Mouse (Mus musculus) embryonic facial prominence, embryonic 15.5 days (tissue): ENCODE measurements at regions not wholly inside any gene's neighbourhood (a gene's known extent, or its start where the extent isn't known, plus 50 kb on each side); places are given as distances from the start of the nearest gene placed in this dataset.

Experiments
- ATAC-seq: fragments of 200-750 bp; cut with Nextera tagmentation; 2 replicates; pipeline ENCODE4 v1.8.0; 2017; ENCODE audit warnings: low read depth, moderate TSS enrichment; ENCODE audit not compliant: insufficient number of reproducible peaks, low FRiP score, low TSS enrichment
- H3K27ac ChIP-seq: fragments of 300-500 bp; sonication (generic); replicated peaks from 2 replicates; pipeline ENCODE4 v1.5.1; 2015; ENCODE audit warnings: mild to moderate bottlenecking, inconsistent platforms
- H3K27me3 ChIP-seq: fragments of 300-500 bp; sonication (generic); 2 replicates; pipeline ENCODE4 v1.6.1; 2015; ENCODE audit warnings: inconsistent platforms
- H3K36me3 ChIP-seq: fragments of 300-500 bp; sonication (generic); 2 replicates; pipeline ENCODE4 v1.6.1; 2015; ENCODE audit warnings: mild to moderate bottlenecking, inconsistent platforms
- H3K4me1 ChIP-seq: fragments of 300-500 bp; sonication (generic); 2 replicates; pipeline ENCODE4 v1.6.1; 2015; ENCODE audit warnings: inconsistent platforms
- H3K4me2 ChIP-seq: fragments of 300-500 bp; sonication (generic); replicated peaks from 2 replicates; pipeline ENCODE4 v1.6.1; 2015; ENCODE audit warnings: mild to moderate bottlenecking, inconsistent platforms
- H3K4me3 ChIP-seq: fragments of 300-500 bp; sonication (generic); replicated peaks from 2 replicates; pipeline ENCODE4 v1.5.1; 2015; ENCODE audit warnings: mild to moderate bottlenecking, inconsistent platforms
- H3K9ac ChIP-seq: fragments of 300-500 bp; sonication (generic); 2 replicates; pipeline ENCODE4 v1.6.1; 2015; ENCODE audit warnings: inconsistent platforms
- H3K9me3 ChIP-seq: fragments of 300-500 bp; sonication (generic); replicated peaks from 2 replicates; pipeline ENCODE4 v1.6.1; 2016; ENCODE audit warnings: inconsistent platforms
- WGBS: fragments of 180-500 bp; shearing (Covaris S2); methylation state at CpG from one replicate; pipeline ENCODE4 v1.1.7; 2015; 5-methylcytosine and 5-hydroxymethylcytosine counted together

DNA sequence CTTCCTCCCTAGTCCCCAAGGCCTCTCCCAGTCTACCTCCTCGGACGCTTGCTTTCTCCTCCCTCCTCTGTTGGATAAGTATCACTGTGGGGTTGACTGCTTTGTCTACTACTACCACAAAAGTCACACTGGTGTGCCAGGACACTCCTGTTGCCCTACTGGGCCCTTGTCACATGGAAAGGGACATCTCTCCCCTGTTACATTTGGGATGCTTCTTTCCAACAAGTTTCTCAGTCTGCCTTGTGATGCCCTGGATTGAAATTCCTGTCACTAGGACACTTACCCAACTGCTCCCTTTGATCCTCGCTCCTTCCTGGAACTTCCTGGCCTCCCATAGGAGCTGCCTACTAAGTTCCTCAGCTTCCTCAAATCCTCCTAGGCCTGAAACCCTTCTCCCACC lies 501.9 kb upstream of the Nox3 start:
- no peak overlapping the region for H3K9ac ChIP-seq
- H3K4me3 ChIP-seq, result no peak overlapping the region
- no peaks in the 10 kb centered on the region for H3K4me1 ChIP-seq
- H3K36me3 ChIP-seq, result no peaks in the 10 kb centered on the region
- WGBS, result 78% methylated on average over 3 of the region's 3 CpGs
- no peak overlapping the region for H3K27ac ChIP-seq
- H3K27me3 ChIP-seq, result no peaks in the 10 kb centered on the region
- H3K4me2 ChIP-seq, result no peak overlapping the region
- no peaks in the 10 kb centered on the region for H3K9me3 ChIP-seq
- no peak for ATAC-seq

DNA sequence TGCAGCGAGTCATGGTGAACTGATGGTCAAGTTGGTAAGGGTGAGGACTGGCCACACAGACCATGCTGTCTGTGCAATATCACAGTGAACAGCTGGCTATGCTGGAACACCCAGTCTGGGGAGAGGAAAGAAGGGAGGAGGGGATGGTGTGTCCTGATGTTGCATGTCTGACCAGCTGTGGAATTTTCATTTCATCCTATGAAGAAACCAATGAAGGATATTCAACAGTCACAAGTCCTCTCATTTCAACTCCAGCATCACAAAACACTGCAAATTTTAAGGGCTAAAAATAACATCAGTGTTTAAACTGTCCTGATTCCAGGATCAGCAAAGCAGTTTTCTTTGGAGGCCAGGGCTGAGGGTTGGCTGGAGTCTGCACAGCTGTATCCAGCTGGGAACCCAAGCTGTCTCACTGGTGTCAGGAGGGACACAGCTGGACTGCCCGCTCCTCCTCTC lies 503.7 kb upstream of the Nox3 start:
- no peak overlapping the region for H3K27ac ChIP-seq
- H3K4me2 ChIP-seq, result no peak overlapping the region
- no peaks in the 10 kb centered on the region for H3K9me3 ChIP-seq
- H3K9ac ChIP-seq, result no peak overlapping the region
- WGBS, result 78% methylated on average over 2 of the region's 2 CpGs
- H3K4me3 ChIP-seq, result no peak overlapping the region
- H3K4me1 ChIP-seq, result no peaks in the 10 kb centered on the region
- no peak for ATAC-seq
- no peaks in the 10 kb centered on the region for H3K36me3 ChIP-seq
- H3K27me3 ChIP-seq, result no peaks in the 10 kb centered on the region

DNA sequence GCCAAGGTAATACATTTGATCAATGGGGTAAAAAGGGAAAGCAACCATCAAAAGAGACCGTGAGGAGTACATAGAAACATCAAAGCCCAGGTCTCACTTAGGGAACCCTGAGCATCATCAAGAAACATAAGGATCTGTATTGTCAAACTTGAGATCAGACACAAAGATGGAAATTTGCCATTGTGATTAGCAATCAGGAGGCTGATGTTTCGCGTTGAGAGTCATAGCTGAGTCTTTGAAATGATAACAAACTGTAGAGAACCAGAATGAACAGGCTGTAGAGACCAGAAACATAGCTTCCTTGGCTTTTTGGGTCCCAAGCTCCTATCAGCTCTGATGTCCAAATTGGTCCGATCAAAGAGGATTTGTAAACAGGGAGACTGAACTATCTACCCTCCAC lies 505.2 kb upstream of the Nox3 start:
- no peaks in the 10 kb centered on the region for H3K36me3 ChIP-seq
- ATAC-seq, result no peak
- 87% methylated on average over 4 of the region's 4 CpGs for WGBS
- no peaks in the 10 kb centered on the region for H3K9me3 ChIP-seq
- H3K27me3 ChIP-seq, result no peaks in the 10 kb centered on the region
- no peak overlapping the region for H3K9ac ChIP-seq
- no peaks in the 10 kb centered on the region for H3K4me1 ChIP-seq
- no peak overlapping the region for H3K4me2 ChIP-seq
- H3K27ac ChIP-seq, result no peak overlapping the region
- H3K4me3 ChIP-seq, result no peak overlapping the region

DNA sequence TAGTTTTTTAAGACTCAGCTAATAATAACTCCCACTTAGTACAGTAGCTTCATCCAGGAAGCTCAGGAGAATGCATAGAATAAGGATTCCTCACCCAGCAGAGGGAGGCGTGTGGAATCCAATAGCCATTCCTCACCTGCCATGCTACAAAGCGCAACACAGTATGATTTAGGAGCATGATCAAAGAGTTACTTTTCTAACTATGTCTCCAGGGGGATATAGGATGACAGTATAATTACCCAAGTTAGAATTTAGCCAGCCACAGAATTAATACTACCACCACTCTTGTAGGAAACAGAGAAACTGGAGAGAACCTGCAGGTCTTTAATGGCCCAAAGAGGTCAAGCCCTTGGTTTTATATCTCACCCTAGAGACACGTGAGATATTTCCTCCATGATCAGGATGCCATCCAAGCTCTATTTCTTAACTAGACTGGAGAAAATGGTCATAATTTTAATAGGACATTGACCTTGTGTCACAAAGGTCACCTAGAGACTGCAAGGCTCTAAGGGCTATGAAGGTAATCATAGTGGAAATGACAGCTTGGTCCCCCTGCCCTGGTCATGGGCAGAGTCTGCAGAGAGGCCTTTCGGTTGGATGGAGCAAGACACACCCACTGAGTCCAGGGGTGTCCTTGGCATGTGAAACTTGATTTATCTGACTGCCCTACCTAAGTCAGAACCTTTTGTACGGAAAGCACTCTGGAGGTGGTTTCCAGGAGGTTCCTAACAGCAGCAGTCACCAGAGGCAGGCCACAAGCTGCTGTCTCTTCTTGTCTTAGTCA lies 512.3 kb upstream of the Nox3 start:
- H3K4me1 ChIP-seq, result no peaks in the 10 kb centered on the region
- H3K27ac ChIP-seq, result no peak overlapping the region
- H3K9ac ChIP-seq, result no peak overlapping the region
- WGBS, result 56% methylated on average over 5 of the region's 5 CpGs
- H3K4me2 ChIP-seq, result no peak overlapping the region
- no peaks in the 10 kb centered on the region for H3K27me3 ChIP-seq
- no peak for ATAC-seq
- no peak overlapping the region for H3K4me3 ChIP-seq
- H3K36me3 ChIP-seq, result no peaks in the 10 kb centered on the region
- H3K9me3 ChIP-seq, result no peaks in the 10 kb centered on the region

DNA sequence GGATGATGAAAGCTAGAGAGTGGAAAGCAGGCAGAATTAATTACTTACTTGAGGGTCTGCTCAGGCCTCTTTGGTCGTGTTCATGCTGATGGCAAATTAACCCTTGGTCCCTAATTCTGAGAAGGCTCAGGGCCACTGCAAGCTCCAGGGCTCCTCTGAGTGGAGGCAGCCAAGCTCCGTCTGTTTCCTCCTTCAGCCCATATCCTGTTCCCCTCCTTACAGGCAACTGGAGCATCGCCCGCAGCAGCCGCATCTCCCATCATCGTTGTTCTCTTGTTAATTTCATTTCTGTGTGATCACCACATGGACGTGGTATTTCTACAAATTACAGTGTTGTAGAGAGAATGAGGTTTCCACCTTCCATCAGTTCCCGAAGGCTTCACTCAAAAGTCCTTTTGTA lies 513.6 kb upstream of the Nox3 start:
- Histone ChIP-seq H3K4me1 (no peaks in the 10 kb centered on the region), H3K4me2 (no peak overlapping the region), H3K27ac (no peak overlapping the region), H3K27me3 (no peaks in the 10 kb centered on the region), H3K4me3 (no peak overlapping the region), H3K9me3 (no peaks in the 10 kb centered on the region), H3K36me3 (no peaks in the 10 kb centered on the region), H3K9ac (no peak overlapping the region)
- no peak for ATAC-seq
- 64% methylated on average over 8 of the region's 8 CpGs for WGBS

DNA sequence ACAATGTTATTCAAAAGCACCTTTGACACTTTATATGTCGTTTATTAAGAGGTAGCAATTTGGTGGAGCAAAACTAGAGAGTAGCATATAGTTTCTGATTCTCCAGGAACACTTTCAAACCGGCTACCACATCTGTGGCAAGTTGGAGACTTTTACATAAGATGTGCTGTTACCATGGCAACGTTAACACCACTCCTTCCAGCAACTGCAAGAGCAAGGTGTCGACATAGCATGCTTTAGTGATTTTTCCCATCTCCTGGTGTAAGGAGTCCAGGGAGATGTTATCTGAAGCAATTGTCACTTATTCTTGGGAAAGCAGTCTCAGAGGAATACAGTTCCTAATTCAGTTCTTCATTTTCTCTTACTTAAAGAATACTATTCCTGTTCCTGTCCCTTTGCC lies 516.5 kb upstream of the Nox3 start:
- Histone ChIP-seq H3K27me3 (no peaks in the 10 kb centered on the region), H3K9me3 (no peaks in the 10 kb centered on the region), H3K4me2 (no peak overlapping the region), H3K9ac (no peak overlapping the region), H3K4me1 (no peaks in the 10 kb centered on the region), H3K27ac (no peak overlapping the region), H3K36me3 (no peaks in the 10 kb centered on the region), H3K4me3 (no peak overlapping the region)
- 63% methylated on average over 4 of the region's 4 CpGs for WGBS
- ATAC-seq, result no peak

DNA sequence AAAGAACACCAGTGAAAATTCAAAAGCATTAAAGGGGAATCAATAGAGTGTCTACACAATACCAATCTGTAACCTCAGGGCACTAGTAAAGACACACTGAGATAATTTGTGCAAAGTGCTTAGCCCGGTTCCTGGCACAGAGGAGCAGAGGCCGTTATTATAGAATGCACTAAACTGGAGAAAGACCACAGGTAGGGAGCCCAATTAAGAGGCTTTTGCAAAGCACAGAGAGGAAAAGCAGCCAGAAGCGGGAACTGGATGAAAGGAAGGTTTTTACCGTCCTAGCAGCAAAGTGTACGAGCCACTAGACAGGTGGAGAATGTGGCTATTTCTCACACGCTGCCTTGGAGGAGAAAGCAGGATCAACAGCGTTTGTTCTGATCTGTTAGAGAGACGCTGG lies 518.9 kb upstream of the Nox3 start:
- Histone ChIP-seq H3K9me3 (no peaks in the 10 kb centered on the region), H3K9ac (no peak overlapping the region), H3K36me3 (no peaks in the 10 kb centered on the region), H3K27ac (no peak overlapping the region), H3K4me3 (no peak overlapping the region), H3K4me1 (no peaks in the 10 kb centered on the region), H3K4me2 (no peak overlapping the region), H3K27me3 (no peaks in the 10 kb centered on the region)
- WGBS, result 52% methylated on average over 8 of the region's 8 CpGs
- ATAC-seq, result no peak

DNA sequence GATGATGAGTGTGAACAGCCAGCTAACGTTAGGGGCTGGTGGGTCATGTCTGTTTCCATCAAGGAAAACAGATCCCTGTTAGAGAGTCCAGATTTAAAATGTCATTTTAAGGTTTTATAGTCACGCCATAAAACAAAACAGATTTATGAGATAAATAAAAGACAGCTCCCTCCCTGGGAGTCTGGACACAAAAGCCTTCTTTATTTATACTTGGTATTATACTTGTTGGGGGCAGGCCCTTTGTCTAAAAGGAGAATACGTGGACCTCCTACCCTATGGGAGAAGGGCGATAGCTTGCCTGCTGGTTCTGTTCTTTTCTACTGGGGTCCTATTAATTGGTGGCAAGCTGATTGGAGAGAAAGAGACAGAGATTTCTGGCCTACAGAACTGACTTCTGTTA lies 520.1 kb upstream of the Nox3 start:
- H3K27ac ChIP-seq, result no peak overlapping the region
- H3K36me3 ChIP-seq, result no peaks in the 10 kb centered on the region
- H3K9me3 ChIP-seq, result no peaks in the 10 kb centered on the region
- ATAC-seq, result no peak
- no peak overlapping the region for H3K4me3 ChIP-seq
- no peaks in the 10 kb centered on the region for H3K27me3 ChIP-seq
- no peaks in the 10 kb centered on the region for H3K4me1 ChIP-seq
- no peak overlapping the region for H3K4me2 ChIP-seq
- 56% methylated on average over 4 of the region's 4 CpGs for WGBS
- H3K9ac ChIP-seq, result no peak overlapping the region

DNA sequence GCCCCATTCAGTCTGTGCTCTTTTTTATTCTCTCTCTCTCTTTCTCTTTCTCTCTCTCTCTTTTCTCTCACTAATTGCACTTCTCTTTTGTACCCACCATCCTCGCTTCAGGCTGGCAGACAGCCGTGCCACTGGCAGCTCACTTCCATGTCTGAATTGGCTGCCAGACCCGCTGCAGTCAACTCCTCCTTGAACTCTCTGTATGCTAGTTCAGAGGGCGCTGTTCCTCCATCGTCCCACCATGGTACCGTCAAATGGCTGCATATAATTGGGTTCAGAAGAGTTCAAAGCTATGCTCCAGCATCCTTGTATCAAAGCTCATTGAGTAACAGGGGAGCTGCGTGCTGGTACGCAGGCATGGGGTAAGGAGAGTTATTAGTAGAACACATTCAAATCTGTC lies 520.7 kb upstream of the Nox3 start:
- Histone ChIP-seq H3K27ac (no peak overlapping the region), H3K9me3 (no peaks in the 10 kb centered on the region), H3K27me3 (no peaks in the 10 kb centered on the region), H3K36me3 (no peaks in the 10 kb centered on the region), H3K9ac (no peak overlapping the region), H3K4me3 (no peak overlapping the region), H3K4me2 (no peak overlapping the region), H3K4me1 (no peaks in the 10 kb centered on the region)
- 84% methylated on average over 8 of the region's 8 CpGs for WGBS
- ATAC-seq, result no peak

DNA sequence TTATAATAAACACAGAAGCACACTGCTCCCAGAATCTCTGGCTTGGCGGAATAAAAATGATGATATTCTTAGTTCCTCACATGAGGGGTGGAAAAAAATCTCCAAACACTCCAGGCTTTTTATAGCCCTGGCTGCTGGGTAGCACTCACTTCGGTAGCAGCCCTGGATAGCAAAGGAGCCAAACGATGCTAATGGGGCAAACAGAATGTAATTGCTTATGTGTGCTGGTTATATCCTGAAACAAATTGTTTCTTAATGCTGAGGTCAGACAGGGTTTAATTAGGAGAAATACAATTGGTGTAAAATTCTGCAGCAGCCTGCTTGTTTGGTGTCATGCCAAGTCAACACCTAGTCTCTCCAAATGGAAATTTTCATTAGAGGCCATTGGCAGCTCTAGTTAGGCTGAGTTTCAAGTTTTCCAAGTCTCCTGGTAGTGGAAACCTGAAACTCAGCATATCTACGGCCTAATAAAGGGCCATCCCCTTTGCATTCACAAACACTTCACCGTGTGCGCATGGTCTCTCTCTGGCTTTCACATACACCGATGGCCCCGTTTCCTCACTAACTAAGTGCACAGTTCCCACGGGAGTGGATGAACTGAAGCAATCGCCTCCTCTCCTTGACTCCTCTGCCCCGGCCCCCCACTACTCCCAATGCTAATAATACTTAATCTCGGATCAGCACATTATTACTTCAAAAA lies 524.8 kb upstream of the Nox3 start:
- no peaks in the 10 kb centered on the region for H3K36me3 ChIP-seq
- no peak overlapping the region for H3K4me3 ChIP-seq
- ATAC-seq, result no peak
- WGBS, result 60% methylated on average over 12 of the region's 12 CpGs
- H3K27ac ChIP-seq, result no peak overlapping the region
- no peaks in the 10 kb centered on the region for H3K4me1 ChIP-seq
- H3K9ac ChIP-seq, result no peak overlapping the region
- H3K9me3 ChIP-seq, result no peaks in the 10 kb centered on the region
- no peak overlapping the region for H3K4me2 ChIP-seq
- H3K27me3 ChIP-seq, result no peaks in the 10 kb centered on the region

DNA sequence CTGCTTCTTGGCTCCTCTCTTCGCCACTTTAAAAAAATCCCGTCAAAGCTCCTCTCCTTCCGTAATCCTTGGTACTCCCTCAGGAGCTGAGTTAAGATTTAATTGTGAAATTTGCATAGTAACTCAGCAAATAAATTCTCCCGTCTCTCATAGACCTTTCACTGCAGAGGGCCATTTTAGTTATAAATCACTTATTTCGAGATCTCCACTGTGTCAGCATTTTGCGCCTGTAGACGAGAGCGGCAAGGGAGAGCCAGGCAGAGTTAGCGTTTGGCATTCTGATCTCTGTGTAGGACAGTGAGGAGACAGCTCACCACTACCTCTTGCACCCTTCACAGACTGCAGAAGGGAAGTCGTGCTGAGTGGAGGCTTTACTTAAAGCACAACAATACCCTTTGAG lies 531.8 kb upstream of the Nox3 start:
- Histone ChIP-seq H3K4me3 (no peak overlapping the region), H3K9ac (no peak overlapping the region), H3K9me3 (no peaks in the 10 kb centered on the region), H3K27ac (no peak overlapping the region), H3K4me1 (no peaks in the 10 kb centered on the region), H3K27me3 (no peaks in the 10 kb centered on the region), H3K4me2 (no peak overlapping the region), H3K36me3 (no peaks in the 10 kb centered on the region)
- 76% methylated on average over 10 of the region's 10 CpGs for WGBS
- ATAC-seq, result no peak

DNA sequence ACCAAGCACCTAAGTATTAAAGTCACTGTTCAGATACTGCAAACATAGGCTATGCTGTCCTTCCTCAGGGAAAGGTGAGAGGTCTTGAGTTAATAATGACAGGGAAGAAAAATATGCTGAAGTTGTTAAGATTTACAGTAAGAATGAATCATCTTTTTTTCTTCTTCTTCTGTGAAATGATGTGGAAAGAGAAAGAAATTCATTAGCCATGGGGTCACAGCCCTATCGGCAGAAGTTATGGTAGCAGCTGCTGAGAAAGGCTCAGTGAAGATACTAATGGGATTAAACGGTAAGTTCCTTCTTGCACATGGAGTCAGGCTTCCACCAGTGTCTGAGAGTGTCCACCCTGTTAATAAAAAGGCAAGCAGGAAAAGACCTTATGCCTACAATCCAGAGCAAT lies 533.9 kb upstream of the Nox3 start:
- Histone ChIP-seq H3K27ac (no peak overlapping the region), H3K36me3 (no peaks in the 10 kb centered on the region), H3K27me3 (no peaks in the 10 kb centered on the region), H3K4me1 (0 out of 2 replicates have a peak, but pooled peaks cover 4% of the 10 kb centered on the region), H3K9ac (no peak overlapping the region), H3K4me2 (no peak overlapping the region), H3K4me3 (no peak overlapping the region), H3K9me3 (no peaks in the 10 kb centered on the region)
- ATAC-seq, result no peak
- WGBS, result 58% methylated on average over 2 of the region's 2 CpGs
